Mouse (Mus musculus) gastrocnemius, postnatal 25 days (tissue): ENCODE results near the gene Gm17359. TPM values are rescaled to one million over a fixed set of nuclear protein-coding genes. Genes with fewer than 3 reads are reported as not detected.

Experiments
- DNase-seq: peaks from one replicate; pipeline ENCODE4 v3.0.0; 2022
- total RNA-seq, 2 experiments: library from RNA; stranded (reverse); gene quantifications; 1 replicate in 1 of 2; 2 replicates in 1 of 2; pipeline ENCODE4 v1.2.3; 2021

Gene Gm17359
- total RNA-seq, 2 experiments from 2014 or later, result not detected

DNA sequence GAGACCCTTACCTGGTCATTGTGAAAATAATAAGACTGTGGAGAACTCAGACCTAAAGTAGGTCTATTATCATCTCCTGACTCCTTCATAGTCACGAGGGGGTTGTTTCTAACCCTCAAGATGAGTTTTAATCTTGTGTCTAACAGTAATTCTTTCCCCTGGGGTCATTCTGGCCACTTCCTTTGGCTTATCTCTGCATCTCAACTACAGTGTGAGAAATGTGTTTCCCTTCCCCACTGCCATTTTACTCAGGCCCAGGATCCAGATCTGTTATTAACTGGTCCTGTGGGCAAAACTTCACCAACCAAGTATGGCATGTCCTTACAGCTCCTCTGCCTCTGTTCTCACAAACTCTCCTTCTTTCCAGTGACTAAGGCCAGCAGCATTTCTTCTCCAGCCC is 12.8 kb downstream of the Gm17359 start:
- DNase-seq, result no peak

DNA sequence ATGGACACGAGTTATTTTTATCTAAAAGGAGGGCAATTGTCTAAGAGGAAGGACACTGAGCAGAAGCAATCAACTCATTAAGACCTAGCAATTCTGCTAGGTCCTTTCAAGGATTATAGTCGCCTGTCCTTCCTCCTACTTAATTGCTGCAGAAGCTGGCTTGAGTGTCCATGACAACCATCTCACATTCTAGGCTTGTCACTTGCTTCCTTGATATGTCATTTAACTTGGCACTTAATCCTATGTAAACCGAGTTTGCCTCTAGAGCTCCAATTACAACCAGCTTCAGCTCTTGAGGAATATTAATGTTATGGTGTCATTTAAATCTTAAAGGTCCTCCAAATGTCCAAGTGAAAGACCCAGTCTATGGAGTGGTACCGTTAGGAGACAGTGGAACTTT is 22.3 kb downstream of the Gm17359 start:
- no peak for DNase-seq

DNA sequence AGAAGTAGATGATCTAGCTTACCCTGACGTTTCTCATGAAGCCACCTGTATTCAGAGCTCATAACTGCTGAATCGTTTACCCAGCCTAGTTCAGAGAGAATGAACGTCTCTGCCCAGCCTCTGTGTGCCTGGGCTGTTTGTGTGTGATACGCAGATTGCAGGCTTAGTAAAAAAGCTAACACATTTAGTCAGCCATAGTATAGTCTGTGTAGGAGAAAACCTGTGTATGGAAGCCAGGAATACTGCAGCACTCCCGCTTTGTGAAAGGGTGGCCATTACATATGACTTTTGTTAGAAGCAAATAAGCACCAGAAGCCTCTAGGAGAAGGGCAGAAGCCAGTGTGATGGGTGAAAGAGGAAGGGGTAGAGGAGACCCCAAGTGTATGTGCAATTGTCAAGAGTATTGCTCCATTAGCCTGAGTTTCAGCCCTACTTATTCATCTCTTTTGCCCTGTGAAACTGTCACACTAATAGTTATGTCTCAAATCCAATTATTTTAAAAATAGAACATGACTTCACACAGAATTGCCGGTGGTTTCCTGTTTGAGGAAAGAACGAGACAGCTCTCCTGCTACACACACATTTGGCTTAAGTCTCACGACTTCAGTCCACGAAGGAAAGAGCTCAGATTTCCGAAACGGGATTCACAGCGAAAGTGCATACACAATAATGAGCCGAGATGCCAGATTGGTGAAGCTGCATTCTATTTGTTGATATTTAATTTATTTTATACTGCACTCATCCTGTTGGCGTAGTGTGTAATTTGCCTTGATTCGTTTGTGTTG is 24.0 kb downstream of the Gm17359 start:
- DNase-seq, result no peak

DNA sequence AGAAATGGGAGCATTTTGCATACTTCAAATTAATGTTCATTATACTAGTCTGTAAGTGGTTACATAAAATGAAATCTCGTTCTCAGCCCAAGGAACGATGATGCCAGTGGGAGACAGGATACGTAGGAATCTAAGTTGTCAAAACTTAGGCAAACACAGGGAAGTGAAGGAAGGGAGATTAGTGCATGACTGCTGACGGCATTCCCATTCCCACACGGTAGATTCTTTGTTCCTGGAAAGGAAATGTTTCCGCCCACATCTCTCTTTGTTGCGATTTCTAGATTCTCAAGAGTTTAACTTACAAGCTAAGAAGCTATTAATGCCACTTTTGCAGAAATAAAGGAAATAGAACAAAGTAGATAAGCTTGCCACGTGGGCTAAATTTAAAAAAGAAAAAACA is 29.6 kb downstream of the Gm17359 start:
- no peak for DNase-seq

DNA sequence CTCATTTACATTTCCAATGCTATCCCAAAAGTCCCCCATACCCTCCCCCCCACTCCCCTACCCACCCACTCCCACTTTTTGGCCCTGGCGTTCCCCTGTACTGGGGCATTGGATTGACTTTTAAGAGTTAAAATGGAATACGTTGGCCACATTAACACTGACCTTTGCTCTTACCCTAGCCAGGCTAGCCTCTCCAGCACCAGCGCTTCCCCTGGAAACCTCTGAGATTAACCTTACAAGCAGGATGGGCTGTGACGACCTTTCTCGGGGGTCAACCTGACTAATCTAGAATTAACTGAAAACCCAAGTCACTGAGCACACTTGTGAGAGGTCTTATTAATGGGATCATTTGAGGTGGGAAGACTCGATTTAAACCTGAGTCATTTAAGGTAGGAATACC is 31.8 kb downstream of the Gm17359 start:
- DNase-seq, result no peak

DNA sequence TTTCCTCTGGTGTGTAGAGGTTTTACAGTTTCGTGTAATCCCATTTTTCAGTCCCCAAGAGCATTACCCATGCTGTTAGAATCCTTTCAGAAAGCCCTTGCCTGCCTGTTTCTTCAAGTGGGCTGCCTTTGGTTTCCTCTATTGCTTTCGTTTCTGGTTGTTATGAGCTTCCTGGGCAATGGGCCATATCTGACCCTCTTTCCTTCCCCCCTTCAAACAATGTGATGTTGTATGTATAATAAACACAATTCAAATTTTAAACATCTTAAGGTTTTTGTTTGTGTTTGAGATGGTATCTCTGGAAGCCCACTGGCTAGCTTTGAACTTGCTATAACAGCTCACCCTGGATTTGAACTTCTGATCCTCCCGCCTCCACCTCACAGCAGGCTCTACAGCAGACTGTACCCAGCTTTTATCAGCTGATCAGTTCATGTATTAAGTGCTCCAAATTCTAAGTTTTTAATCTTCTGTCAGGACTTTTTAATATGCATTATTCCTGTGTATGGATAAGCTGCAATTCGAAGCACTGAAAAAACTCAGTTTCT is 34.0 kb downstream of the Gm17359 start:
- DNase-seq, result no peak

DNA sequence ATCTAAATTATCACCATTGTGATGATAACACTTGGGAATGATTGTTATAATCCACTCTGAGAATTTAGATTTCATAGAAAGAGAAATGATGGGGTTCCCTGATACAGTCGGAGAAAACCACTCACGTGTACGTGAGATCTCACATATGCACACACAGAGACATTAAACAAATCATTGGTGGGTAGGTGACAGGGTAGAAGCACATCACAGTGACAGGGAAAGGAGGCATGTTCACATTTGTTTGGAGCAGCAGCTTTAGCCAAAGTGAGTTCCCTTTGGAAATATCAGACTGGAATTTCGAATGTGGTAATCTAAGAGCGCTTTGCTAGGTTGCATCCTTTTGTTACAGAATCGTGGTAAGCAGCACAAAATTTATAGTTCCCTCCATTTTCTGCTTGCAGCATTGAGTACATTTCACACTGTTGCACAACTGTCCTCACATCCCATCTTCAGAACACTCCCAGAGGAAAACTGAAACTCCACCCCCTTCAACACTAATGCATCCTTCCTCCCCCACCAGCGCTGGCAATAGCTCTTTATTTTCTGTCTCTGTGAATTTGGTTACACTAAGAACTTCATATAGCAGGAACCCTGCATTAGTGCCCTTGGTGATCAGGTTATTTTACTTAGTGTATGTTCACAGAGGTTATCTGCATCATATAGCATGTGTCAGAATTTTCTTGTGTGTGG is 35.2 kb downstream of the Gm17359 start:
- DNase-seq, result no peak

DNA sequence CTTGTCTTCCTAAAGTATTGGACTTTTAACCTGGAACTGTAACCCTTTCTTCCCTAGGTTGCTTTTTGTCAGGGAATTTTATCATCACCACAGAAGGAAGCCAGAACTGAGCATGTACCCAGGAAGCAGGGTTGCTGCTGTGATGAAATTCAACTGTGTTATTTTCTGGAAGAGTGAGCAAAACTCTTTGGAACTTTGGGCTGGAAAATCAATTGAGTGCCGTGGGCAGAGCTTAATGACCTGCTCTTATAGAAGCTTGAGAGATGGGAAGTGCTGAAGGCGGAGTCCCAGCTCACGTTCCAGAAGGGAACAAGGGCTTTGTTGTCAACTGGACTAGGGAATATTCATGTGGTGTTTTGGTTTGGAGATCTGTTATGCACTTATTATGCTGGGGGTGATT is 37.5 kb downstream of the Gm17359 start:
- DNase-seq, result no peak

DNA sequence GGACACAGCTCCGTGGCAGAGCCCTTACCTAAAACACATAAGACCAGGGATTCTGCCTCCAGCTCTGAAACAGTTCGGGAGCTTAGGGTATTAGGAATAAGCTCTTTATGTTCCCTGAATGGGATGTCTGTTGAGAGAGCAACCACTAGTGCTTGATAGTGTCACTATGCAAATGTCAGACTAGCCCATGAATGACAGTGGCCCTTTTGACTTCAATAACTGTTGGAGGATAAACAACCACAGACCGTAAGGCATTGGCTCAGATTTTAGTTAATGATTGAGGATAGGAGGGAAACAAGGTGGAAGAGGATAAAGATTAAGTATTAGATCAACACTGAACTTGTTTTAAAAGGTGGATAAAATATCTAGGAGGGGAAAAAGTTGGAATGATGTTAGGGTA is 41.6 kb downstream of the Gm17359 start:
- DNase-seq, result no peak

DNA sequence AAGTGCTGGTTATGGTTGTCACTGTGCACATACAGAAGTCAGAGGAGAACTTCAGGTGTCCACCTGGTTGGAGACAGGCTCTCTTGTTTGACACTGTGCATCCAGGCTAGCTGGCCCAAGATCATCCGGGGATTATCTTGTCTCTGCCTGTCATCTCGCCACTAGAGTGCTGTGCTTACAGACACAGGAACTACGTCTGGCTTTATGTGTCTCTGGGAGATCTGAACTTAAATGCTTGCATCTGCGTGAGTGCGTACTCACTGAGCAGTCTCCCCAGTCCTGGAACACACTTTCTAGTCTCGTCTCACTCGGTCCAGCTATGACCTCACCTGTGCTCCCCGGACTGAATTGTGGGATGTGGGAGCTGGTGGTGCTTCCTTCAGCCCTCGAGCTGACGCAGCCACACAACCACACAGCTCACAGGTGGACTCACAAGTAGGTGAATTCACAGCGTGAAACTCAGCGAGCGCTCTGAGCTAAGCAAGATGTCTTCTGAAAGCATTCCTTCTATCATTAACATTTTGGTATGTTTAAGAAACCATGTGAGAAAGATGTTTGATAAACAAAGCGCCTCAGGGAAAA is 42.9 kb downstream of the Gm17359 start:
- no peak for DNase-seq

DNA sequence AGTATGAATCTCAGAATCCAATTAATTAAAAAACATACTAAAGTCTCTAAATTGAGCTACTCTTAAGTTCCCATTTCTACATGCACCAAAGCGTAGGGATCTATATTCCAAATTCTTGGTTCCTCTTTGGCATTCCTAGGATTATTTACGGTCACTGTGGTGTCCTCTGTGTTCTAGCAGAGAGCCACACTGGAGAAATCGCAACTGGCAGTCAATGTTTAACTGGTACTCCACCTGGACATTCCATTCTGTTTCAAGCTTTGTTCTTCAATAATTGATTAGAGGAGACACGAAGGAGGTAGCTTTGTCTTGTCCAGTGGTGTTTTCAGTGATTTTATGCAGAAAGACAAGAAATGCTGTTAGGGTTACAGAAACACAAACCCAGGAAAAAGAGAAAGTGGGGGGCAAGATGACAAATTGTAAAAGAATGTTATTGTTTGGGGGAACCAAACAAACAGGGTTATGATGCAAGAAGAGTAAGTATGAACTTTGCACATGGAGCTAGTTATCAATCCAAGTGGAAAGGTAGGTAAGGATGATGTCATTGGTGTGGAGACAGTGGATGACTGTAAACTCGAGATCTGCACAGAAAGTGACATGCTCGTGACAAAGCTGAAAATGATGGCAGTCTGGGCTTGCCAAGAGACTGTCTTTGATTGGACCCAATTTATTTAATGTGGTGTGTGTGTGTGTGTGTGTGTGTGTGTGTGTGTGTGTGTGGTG is 43.6 kb downstream of the Gm17359 start:
- no peak for DNase-seq

DNA sequence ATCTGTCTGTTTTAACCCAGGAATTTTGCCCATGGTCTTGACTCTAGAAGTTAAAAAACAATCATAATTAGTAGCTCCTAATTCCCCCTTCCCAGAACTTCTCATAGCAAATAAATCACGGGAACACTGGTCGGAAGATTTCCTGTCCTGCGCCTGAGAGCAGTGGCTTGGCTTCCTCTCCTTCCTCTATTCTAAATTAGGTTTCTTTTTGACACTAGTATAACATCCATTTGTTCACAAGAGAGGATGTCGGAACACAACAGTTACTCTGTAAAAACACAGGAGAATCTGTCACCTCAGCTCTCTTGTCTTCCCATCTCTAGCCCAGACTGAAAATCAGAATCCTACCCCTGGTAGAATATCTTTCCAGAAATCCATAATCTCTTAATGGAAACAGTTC is 44.9 kb downstream of the Gm17359 start:
- no peak for DNase-seq

DNA sequence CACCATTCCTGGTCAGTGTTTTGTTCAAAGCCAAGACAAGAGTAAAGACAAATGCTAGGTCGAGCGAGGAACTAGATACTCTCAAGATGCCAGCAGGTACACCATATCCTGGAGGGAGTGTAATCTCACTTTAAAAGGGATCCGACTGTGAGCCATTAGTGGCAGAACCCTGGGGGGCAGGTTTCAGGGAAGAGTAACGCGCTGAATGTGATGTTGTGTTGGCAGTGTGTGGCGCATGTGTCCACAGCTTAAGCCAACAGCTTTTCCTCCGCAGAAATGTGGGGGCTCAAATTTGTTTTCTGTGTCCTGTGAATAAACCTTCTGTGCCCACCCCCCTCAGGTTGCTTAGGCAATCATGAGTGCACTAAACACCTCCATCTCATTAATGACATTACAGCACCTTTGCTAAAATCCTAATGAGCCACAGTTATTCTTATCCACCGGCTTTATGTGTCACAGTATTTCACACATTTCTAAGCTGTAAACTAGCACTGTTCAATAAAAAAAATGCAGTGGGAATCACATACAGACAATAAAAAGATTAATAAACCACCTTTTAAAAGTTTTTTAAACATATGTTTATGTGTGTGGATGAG is 49.1 kb downstream of the Gm17359 start:
- no peak for DNase-seq

DNA sequence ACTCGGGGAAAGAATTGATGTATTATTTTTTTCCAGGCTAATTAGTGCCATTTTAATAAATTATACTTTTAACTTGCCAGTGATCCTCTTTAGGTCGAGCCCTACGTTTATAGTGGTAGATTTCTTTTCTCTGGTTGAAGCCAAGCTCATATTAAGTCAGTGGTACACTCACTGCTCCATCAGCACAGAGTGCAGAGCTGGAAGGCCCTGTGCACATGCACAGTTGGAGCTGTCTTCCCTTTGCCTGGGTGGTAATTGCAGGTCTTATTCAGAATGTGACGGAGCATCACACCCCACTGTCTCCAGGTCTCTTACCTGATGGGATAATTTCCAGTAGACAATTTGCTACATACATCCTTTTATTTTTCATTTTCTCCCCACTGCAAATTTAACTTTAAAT is 52.6 kb downstream of the Gm17359 start:
- no peak for DNase-seq

DNA sequence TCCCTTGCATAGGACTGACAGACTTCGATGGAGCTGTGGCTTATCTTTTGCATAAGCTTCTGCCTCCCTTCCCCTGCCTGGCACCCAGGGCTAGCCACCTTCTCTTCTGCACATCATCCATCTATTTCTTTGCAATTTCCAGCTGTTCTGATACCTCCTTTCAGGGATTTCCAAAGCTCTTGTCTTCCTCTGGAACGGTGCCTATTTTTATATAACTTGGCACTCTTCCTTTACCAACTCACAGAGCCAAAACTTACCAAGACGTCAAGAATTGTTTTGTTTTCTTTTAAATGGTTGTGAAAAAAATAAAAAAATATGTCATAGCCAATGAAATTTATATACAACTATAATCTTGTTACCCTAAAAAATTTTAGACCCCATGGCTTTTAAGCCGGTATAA is 64.1 kb downstream of the Gm17359 start:
- no peak for DNase-seq

DNA sequence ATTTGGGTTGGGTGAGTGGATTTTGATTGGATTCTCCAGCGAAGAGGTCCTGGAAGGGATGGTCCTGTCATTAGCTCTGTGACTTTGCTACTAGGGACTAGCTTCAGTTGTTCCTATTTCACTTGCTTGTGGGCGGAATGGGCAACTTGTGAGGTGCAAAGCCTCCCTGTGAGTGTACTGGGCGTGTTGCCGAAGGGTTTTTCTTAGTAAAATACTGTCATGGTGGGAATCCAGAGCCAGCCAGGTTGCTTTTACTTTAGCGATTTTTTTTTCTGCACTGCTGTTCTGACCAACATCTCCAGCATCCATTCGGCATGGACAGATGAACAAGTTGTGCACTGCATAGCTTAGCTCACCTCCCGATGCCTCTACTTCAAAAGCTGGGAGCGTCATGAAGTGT is 65.6 kb downstream of the Gm17359 start:
- DNase-seq, result no peak

DNA sequence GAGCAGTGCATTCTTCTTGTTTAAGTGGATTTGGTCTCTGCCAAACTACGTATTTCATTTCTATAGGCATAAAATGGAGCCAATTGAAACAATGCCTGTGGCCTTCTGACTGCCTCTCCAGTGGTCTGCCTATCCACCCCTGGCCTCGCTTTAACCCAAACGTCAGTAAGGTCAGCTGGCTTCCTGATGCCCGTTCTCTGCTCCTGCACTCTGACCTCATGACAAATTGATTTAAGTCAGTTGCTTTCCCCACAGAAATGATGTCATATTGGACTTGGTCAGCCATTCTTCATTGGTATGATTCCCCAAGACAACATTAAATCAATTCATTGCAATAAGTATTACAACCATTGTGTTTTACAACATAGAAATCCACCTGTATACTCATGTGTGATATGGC is 72.1 kb downstream of the Gm17359 start:
- DNase-seq, result no peak

DNA sequence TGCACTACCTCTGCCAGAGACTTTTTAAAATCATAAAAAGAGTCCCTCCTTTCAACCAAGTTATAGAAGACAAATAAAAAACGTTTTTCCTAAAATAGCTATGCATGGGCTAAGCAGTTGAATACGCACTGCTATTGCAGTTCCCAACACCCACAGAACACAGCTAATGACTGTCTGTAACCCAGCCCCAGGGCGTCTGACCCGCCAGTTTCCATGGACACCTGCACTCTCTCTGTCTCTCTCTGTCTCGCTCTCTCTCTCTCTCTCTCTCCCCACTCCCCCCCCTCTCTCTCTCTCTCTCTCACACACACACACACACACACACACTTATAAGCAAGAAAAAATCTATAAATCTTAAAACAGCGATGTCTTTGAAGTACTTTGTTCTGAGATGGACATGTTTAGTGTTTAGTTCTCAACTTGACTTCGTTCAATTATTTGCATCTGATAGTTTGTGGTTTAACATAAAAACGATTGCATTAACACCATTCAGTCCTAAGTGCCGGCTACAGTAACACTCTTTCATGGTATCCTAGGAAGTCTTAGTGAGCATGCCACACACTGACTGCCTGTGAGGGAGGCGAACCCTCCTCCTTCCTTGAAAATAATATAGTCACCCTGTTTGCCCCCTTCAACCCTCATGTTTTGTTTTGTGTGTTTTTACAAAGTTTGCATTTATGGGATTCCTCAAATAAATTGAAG is 73.6 kb downstream of the Gm17359 start:
- no peak for DNase-seq

DNA sequence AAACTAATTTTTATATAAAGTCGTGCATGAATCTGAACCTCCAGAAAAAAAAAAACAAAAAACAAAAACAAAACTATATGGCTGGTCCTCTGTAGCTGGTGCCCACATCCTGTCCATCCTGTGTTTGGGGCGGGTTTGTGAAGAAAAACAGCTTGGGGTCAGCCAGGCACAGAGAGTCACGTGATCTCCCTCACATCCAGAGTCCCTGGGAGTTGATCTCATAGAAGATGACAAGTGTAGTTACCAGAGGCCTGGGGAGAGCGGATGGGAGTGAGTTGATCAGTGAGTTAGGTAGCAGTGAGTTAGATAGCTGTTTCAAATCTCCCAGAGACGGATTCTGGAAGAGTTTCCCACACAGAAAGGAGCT is 74.2 kb downstream of the Gm17359 start:
- no peak for DNase-seq

DNA sequence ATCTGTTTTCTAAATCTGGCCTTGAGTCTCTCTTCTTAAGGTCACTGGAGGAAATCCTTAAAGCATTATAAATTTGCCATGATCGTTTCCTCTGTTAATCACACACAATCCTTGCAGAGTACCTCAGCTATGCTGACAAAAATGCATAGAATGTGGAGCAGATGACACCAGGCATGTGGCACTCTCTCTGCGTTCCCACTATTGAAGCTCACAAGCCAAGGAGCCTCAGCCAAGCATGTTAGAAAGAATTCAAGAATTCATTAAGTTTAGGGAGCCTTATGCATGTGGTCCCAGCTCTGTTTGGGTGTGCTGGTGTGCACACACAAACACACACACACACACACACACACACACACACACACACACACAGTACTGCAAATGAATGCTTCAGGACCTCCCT is 75.2 kb downstream of the Gm17359 start:
- DNase-seq, result no peak

DNA sequence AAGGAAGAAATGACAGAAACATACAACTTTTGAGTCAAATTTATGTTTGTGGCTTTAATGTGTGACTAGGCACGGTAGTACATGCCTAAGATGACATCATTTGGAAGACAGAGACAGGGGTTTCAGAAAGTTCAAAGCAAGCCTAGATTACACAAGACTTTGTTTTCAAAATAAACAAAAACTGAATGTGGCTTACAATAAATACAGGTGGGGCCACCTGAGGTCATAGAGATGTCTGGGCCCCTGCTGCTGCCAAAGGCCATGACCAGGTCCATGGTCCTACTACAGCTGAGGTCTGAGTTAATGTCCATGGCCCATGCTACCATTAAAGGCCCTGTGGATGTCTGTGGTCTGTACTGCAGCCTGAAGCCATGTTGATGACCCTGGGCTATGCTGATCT is 77.0 kb downstream of the Gm17359 start:
- no peak for DNase-seq

DNA sequence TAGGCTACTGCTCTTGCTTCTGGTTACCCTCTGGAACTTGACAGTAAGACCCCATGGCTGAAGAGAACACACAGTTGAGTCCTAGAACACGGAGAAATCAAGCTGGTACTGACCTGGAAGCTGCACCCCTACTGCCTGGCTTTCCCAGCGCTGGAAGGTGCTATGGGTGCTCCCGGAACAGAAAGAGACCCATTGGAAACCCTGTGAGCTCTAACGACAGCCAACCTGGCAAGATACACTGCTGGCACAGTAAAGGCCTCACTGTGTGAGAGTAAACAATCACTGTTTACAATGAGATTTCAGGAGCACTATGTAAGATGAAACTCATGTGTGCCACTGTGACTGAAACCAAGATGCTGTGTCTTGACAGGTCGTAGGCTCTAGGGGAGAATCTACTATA is 78.6 kb downstream of the Gm17359 start:
- DNase-seq, result no peak
